Mouse (Mus musculus) retina, postnatal 7 days (tissue): ENCODE measurements around the gene Tia1.
"Not testable (repeated sequence)": the region's sequence is repeated elsewhere in the genome, so short reads cannot be mapped to it uniquely, and the experiment has no call there.

Source experiments
- DNase-seq: peaks from one replicate; pipeline ENCODE4 v3.0.0-alpha.2; 2012; ENCODE audit warnings: low read depth, low spot score

Gene Tia1

GRCm38 (mm10) chr6:86404100-86404861 is at the start of gene Tia1:
Gene Tia1 (plus strand): TSS chr6:86404219.
- DNase-seq = peak; percentile 95

GRCm38 (mm10) chr6:86354948-86355347 is 49.1 kb upstream of the Tia1 start:
- no peak for DNase-seq

DNA sequence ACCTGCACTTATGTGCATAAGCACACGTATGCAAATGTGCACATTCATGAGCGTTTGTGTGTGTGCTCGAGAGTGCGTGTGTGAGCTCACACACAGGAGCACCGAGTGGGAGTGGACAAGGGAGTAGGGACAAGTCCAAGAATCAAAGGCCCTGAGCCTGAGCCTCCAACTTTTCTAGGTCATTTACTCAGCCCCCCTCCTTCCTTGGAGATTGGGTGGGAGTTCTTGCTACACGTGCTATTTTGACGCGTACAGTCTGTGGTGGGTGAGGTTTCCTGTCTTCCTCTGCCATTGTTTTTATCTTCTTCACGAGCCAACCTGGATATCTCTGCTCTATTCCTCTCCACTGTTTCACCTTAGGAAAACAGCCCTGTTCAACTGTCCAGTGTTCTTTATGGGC is 47.1 kb upstream of the Tia1 start:
- DNase-seq = no peak

- DNase-seq = no peak
Measured at GRCm38 (mm10) chr6:86360691-86361090, 43.3 kb upstream of the Tia1 start.

DNA sequence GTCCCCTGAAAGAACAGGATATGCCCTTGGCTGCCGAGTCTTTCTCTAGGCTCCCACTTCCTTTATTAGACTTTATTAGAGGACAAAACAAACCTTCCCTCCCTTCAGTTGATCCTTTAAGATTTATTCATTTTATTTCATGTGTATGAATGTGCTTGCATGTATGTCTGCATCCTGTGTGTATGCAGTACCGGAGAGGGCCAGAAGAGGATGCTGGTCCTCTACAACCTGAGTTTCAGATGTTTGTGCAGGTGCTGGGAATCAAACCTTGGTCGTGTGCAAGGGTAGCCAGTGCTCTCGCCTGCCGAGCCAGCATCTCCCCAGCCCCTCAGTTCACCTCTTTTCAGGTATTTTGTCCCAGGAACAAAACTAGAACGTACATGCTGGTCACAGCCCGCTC is 42.6 kb upstream of the Tia1 start:
- DNase-seq = no peak

DNA sequence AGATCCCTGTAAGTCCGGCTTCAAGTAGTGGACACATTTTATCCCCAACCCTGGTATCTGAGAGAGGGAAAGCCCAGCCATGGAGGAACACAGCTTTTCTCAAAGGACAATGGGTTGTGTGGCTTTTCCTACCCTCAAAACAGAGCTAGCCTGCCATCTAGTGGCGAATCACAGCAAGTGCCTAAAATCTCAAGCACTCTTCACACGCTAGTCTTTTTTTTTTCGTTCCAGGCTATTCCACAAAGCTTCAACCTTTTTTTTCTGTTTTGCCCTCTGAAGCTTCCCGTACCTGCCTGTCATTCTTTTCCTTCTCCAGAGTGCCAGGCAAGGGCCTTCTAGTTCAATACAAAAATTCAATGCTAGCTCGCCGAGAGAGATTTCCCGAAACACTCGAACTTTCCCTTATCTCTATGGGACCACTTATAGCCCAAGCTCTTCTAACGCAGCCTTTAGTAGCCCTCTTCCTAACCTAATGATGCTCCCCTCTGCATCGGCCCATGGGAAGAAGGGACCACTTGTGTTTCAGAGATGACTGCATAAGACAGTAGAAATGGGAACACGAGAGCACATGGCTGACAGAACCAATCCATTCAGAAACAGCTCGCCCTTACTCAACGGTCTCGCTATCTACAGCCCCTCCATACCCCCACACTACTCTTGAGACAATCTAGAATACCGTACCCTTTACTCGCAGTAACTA is 39.4 kb upstream of the Tia1 start:
- DNase-seq = peak; percentile 76

DNA sequence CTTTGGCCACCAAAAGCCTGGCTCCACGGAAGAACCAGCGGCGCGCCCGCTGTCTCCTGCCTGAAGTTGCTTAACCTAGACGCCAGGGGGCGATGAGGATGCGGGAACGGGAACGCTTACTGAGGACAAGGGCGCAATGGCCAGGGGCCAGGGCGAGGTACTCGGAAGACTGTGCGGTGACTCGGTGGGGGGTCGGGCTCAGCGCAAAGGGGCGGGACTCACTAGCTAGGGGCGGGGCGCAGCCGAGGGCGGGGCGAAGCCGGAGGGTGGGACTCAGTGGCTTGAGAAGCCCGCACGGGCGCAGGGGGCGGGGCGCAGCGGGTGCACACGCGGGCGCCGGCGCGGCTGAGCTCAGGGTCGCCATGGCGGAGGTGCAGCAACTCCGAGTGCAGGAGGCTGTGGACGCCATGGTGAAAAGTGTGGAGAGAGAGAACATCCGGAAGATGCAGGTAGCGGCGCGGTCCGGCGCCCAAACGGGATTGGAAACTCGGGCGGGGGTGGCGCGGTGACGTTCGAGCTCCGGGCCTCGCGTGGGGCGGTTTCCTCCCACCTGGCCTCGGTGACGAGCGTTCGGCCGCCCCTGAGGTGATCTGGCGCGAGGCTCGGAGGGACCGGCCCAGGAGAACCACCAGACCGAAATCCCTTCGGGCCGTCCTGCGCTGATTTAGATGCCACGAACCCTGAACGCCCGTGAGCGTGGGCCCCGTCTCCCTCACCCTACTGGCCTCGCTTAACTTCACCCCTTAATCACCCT is 38.5 kb upstream of the Tia1 start, which contains the start of gene Fam136a:
TSS of gene Fam136a (plus strand) at position 276 of the 754 bp plus-strand sequence.
- peak; percentile 97 for DNase-seq

DNA sequence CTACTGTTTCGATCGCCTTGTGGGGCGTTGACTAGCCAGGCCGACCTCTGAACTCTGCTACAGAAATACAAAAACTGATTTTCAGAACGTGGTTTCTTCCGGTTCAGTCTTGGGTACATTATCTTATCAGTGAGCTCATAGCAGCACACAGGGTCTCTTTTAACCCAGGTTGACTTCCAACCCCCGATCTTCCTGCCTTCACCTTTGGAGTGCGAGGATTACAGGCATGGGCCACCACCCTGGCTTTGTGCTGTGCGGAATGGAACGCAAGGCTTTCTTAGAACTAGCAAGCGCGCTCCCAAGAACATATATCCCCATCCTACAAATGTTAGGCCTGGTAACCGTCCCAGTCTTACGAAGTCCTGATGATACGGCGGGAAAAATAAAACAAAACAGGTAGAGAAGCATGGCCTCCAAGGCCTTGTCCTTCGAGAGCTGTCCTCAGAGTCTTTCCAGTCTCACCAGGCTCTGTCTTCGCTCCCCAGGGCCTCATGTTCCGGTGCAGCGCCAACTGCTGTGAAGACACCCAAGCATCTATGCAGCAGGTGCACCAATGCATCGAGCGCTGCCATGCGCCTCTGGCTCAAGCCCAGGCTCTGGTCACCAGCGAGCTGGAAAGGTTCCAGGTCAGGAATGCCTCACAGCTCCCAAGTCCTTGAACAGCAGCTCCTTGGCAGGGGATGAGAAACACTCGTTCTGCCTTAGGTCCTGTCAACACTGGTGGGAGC is 37.7 kb upstream of the Tia1 start:
- no peak for DNase-seq

DNA sequence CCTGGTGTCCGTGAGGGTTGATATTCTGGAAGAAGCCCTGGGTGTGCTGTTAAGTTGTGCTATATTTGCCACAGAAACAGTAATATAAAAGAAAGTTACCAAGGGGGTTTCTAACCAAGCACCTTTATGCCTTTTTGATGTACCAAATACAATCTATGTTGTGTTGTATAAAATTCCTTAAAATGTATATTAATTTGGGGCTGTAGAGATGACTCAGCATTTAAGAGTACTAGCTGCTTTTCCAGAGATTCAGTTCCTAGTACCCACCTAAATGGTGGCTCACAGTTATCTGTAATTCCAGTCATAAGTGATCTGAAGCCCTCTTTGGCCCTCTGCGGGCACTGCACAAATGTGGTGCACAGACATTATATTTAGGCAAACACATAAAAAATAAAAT is 37.2 kb upstream of the Tia1 start:
- DNase-seq = no peak

GRCm38 (mm10) chr6:86368479-86368878 is 35.5 kb upstream of the Tia1 start:
- no peak for DNase-seq

- no peak for DNase-seq
Measured at GRCm38 (mm10) chr6:86370093-86370713, 33.8 kb upstream of the Tia1 start.

GRCm38 (mm10) chr6:86370764-86371339 is 33.2 kb upstream of the Tia1 start, which contains the start of gene Snrpg:
Gene Snrpg (plus strand): TSS chr6:86371304.
- no peak for DNase-seq

DNA sequence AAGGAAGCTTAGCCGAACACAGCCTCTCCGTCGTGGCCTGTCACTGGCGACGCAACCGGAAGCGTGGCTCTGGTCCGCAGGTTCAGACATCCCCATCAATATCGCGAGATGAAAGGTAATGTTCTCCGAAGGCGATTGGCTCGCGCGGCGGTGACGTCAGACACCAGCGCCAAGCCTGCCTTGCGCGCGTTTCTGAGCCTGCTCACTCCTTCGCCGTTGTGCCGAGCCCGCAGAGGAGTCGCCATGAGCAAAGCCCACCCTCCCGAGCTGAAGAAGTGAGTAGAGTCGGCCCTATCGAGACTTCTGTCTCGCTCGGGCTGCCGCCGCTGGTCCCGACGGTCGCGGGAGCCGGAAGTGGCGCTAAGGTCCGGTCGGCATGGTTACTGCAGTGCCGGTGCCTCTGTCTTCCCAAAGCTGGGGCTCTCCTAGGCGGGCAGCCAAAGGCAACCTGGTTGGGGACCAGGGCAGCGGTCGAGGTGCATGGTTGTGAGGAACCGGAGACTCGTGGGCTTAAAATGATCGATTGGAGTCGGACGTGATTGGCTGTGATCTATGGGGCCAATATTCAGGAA is 32.6 kb upstream of the Tia1 start:
- peak; percentile 91 for DNase-seq

DNA sequence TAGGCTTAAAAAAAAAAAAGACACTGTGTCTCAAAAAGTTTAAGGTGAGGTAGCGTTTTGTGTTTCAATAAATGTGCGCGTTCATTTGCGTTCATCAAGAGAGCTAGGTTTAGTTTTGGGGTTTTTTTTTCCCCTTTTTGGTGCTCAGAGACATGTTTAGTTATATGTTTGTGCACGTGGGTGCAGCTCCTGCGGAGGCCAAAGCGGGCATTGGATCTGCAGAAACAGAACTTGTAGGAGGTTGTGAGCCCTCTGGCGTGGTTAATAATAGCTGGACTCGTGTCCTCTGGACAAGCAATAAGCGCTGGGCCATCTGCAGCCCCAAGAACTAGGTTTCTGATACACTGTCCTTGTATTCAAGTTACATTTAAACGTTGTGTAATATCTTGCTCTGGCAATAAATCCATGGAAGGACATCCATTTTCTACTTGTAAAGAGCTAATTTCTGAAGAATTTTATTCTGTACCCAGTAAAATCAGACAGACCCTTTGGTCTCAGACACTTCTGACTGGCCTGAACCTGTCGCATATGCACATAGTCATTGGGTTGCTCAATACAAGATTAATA is 32.0 kb upstream of the Tia1 start:
- no peak for DNase-seq

DNA sequence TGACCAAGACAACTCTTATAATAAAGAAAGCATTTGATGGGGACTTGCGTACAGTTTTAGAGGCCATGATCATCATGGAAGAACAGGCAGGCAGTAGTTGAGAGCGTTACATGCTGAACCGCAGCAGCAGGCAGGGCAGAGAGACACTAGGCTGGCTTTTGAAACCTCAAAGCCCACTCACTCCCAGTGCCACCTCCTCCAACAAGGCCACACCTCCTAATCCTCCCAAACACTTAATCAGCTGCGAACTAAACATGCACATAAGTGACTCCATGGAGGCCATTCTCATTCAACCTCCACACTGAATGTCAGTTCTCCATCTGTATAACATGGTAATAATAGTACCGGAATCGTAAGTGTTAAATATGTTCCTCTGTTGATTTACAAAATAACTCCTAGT is 30.5 kb upstream of the Tia1 start:
- DNase-seq = no peak

DNA sequence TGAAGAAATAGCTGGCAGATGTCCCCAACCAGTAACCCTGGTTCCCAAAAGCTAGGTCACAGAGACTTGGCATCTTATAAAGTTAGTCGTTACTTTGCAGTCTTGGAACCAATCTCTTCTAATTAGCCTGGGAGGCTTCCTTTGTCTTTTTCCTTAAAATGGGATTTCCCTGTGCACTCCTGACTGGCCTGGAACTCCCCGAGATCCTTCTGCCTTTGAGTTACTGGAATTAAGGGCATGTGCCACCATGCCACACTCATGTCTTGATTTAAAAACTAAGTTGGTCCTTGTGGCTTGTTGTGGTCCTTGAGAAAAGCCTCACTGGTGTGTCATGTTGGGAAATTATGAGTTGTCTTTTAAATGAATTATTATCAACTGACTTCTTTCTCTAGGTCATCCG is 25.7 kb upstream of the Tia1 start:
- DNase-seq = no peak

GRCm38 (mm10) chr6:86380112-86380511 is 23.9 kb upstream of the Tia1 start:
- DNase-seq = not testable (repeated sequence)

DNA sequence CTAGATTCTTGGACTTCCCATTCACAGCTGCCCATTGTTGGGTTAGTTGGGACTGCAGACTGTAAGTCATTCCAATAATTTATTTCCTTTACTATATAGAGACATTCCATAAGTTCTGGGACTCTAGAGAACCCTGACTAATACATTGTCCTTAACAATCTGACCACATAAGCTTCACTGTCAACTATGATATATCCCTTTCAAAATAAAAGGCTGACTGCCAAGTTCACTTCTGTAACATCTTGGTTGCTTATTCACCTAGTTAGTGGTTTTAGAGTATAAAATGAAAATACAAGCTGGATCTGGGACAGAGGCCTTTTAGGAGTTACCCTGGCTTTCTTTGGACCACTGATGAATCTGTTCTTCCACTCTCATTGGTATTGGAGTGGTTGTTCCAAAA is 21.5 kb upstream of the Tia1 start:
- no peak for DNase-seq

GRCm38 (mm10) chr6:86383370-86383769 is 20.6 kb upstream of the Tia1 start:
- DNase-seq = no peak

- DNase-seq = no peak
Measured at GRCm38 (mm10) chr6:86384692-86385091, 19.3 kb upstream of the Tia1 start.
